ENCODE assay signal across 37 mouse cellular contexts in the genomic region with DNA sequence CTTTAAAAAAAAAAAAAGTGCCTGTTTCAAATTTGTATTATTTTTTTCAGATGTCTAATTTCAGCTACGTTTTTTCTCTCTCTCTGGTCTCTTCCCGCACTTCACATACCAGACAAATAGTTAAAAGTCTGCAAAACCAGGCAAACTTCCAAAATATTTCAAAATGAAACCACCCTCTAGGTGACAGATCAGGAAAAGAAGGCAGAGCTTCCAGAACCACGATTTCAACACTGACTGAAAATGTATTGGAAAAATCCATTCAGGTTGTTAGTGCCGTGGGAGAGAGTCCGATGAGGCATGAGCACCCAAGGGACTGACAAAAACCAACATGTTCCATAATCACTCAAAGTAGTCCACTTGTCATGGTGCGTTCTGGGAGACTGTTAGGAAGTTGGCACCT. TPM values are rescaled to one million over a fixed set of nuclear protein-coding genes. Genes with fewer than 3 reads are reported as not detected.
DNase-seq lines count a peak whose midpoint lies in the region; ATAC-seq and TF ChIP-seq lines count a peak whose summit lies in the region.
"Had no signal": no experiment of that assay in that cellular context is flagged by ENCODE, and none has a peak within 500 bp of the region (broad histone marks: within the 10 kb centered on the region; RNA-seq: fewer than 3 reads in every experiment).

No protein-coding gene starts in this region.

- WGBS in midbrain, embryonic 13.5 days = 67% methylated on average over 6 of the region's 6 CpGs
- WGBS in midbrain, embryonic 11.5 days = 76% methylated on average over 6 of the region's 6 CpGs

- H3K9me3 ChIP-seq in midbrain, embryonic 13.5 days = no peaks in the 10 kb centered on the region
- no peaks in the 10 kb centered on the region for H3K9me3 ChIP-seq in midbrain, embryonic 11.5 days (ENCODE audit: control insufficient read depth, low read length)
- no peaks in the 10 kb centered on the region for H3K9me3 ChIP-seq in CH12.LX (replicated peaks; ENCODE audit: low read length)
- H3K9me3 ChIP-seq: forebrain, embryonic 13.5 days; G1E; heart, embryonic 10.5 days; heart, embryonic 15.5 days; hindbrain, embryonic 13.5 days; liver, embryonic 13.5 days; neural tube, embryonic 15.5 days had no signal

- H3K36me3 ChIP-seq in midbrain, embryonic 13.5 days = no peaks in the 10 kb centered on the region
- no peaks in the 10 kb centered on the region for H3K36me3 ChIP-seq in midbrain, embryonic 11.5 days (ENCODE audit: control insufficient read depth, insufficient read depth, low read length)
- H3K36me3 ChIP-seq in CH12.LX (replicated peaks in 1 of 2; ENCODE audit: control insufficient read depth in 1 of 2, insufficient read depth in 1 of 2, low read length in 1 of 2) = no peaks in the 10 kb centered on the region
- H3K36me3 ChIP-seq: G1E; heart, embryonic 10.5 days; heart, embryonic 15.5 days; hindbrain, embryonic 13.5 days; liver, embryonic 13.5 days; neural tube, embryonic 15.5 days had no signal

- H3K79me2 ChIP-seq in CH12.LX (replicated peaks; ENCODE audit: control insufficient read depth, extremely low read depth, insufficient read depth, poor library complexity, severe bottlenecking) = no peaks in the 10 kb centered on the region

- no peak for ATAC-seq in midbrain, embryonic 13.5 days
- ATAC-seq in midbrain, embryonic 11.5 days (ENCODE audit: low FRiP score) = no peak
- ATAC-seq: forebrain, embryonic 13.5 days; intestine, embryonic 16.5 days; Patski had no signal

- dilution Hi-C loops in CH12.LX (cut with MboI; ENCODE audit: extremely low pct_ligation_motif_present, extremely low pct_unique_long_range_greater_than_20kb, low sequenced_read_pairs) = no loop called here

- no peak overlapping the region for H3K4me2 ChIP-seq in midbrain, embryonic 13.5 days (replicated peaks)
- no peak overlapping the region for H3K4me2 ChIP-seq in midbrain, embryonic 11.5 days
- peak overlapping the region; percentile 45; the same call in 1 of the 2 replicates for H3K4me2 ChIP-seq in CH12.LX (ENCODE audit: insufficient read depth, low read depth, poor library complexity, severe bottlenecking)
- H3K4me2 ChIP-seq: forebrain, embryonic 13.5 days; heart, embryonic 15.5 days; hindbrain, embryonic 13.5 days; liver, embryonic 13.5 days; neural tube, embryonic 15.5 days had no signal

- TF ChIP-seq POLR2A in CH12.LX (IDR thresholded peaks at IDR 0.05; ENCODE audit: low read depth, low read length) = no peak
- no peak for TF ChIP-seq POLR2A in embryonic fibroblast, embryonic 13.5 days (IDR thresholded peaks at IDR 0.05; ENCODE audit: low read depth, low read length)

- no peak for DNase-seq in midbrain, embryonic 11.5 days (ENCODE audit: low spot score, missing footprints)
- DNase-seq in CH12.LX (ENCODE audit: extremely low read depth) = no peak
- no peak for DNase-seq in cerebellum, adult 11-12 months
- no peak for DNase-seq in cerebellum, postnatal 25 days
- no peak for DNase-seq in frontal cortex, postnatal 25 days (ENCODE audit: low spot score in 2 of 2)
- DNase-seq: adrenal gland, postnatal 14 days; cerebellum, adult 11 months; cerebellum, postnatal 10 days; gastrocnemius, postnatal 14 days; heart, postnatal 4 days; kidney, adult 8-10 months; kidney, postnatal 4 days; layer of hippocampus, postnatal 36 days; left cerebral cortex, postnatal 4 days; liver, embryonic 13.5 days; lung, adult 18-20 months; lung, postnatal 10 days; retina, postnatal 1 day; right cerebral cortex, postnatal 14 days; thymus, postnatal 4 days had no signal

- H3K4me3 ChIP-seq in midbrain, embryonic 13.5 days (replicated peaks) = no peak overlapping the region
- no peak overlapping the region for H3K4me3 ChIP-seq in midbrain, embryonic 11.5 days (ENCODE audit: low read depth, low read length)
- H3K4me3 ChIP-seq in CH12.LX (replicated peaks in 1 of 3; ENCODE audit: low read depth in 2 of 3, low read length in 2 of 3, poor library complexity in 1 of 3) = no peak overlapping the region
- no peak overlapping the region for H3K4me3 ChIP-seq in embryonic fibroblast, embryonic 13.5 days (ENCODE audit: insufficient read depth, low read length)
- H3K4me3 ChIP-seq: erythroblast, embryonic 14.5 days; forebrain, embryonic 13.5 days; heart, embryonic 10.5 days; heart, embryonic 15.5 days; hindbrain, embryonic 13.5 days; liver, embryonic 13.5 days; neural tube, embryonic 15.5 days had no signal

- no peak for TF ChIP-seq CTCF in CH12.LX (conservative IDR thresholded peaks at IDR 0.05 in 1 of 2, IDR thresholded peaks at IDR 0.05 in 1 of 2; ENCODE audit: low read depth in 2 of 2, low read length in 2 of 2)
- TF ChIP-seq CTCF in embryonic fibroblast, embryonic 13.5 days (IDR thresholded peaks at IDR 0.05; ENCODE audit: borderline replicate concordance, insufficient read depth, low read length) = no peak

- in situ Hi-C loops in CH12.LX (cut with MboI; ENCODE audit: low pct_ligation_motif_present, low pct_unique_long_range_greater_than_20kb, low sequenced_read_pairs) = loop anchor here (25.0 kb wide), 2 partner anchors 260 to 335 kb away; no protein-coding TSS in a partner anchor

- TF ChIP-seq RAD21 in CH12.LX (IDR thresholded peaks at IDR 0.05; ENCODE audit: low read depth, low read length) = no peak

- no peak for TF ChIP-seq EP300 in CH12.LX (IDR thresholded peaks at IDR 0.05; ENCODE audit: low read length)

- H3K9ac ChIP-seq in midbrain, embryonic 13.5 days (replicated peaks) = no peak overlapping the region
- no peak overlapping the region for H3K9ac ChIP-seq in midbrain, embryonic 11.5 days (ENCODE audit: low read length)
- H3K9ac ChIP-seq in CH12.LX (ENCODE audit: insufficient read depth, low read depth) = no peak overlapping the region
- H3K9ac ChIP-seq: forebrain, embryonic 13.5 days; heart, embryonic 15.5 days; hindbrain, embryonic 13.5 days; liver, embryonic 13.5 days; neural tube, embryonic 15.5 days had no signal

- H3K4me1 ChIP-seq in midbrain, embryonic 13.5 days (replicated peaks) = peaks cover 2% of the 10 kb centered on the region; the same call in 1 of the 2 replicates
- no peaks in the 10 kb centered on the region for H3K4me1 ChIP-seq in midbrain, embryonic 11.5 days (ENCODE audit: control insufficient read depth, insufficient read depth, low read length)
- peaks cover 10 to 11% of the 10 kb centered on the region in 2 experiments for H3K4me1 ChIP-seq in CH12.LX (ENCODE audit: control insufficient read depth in 1 of 2, insufficient read depth in 2 of 2)
- H3K4me1 ChIP-seq in embryonic fibroblast, embryonic 13.5 days (ENCODE audit: control insufficient read depth, insufficient read depth, low read length) = peaks cover 5% of the 10 kb centered on the region
- H3K4me1 ChIP-seq: heart, embryonic 10.5 days; heart, embryonic 15.5 days; liver, embryonic 13.5 days had no signal

- 0 out of 2 replicates have a peak overlapping the region, but pooled peaks have one; percentile 10 for H3K27ac ChIP-seq in midbrain, embryonic 13.5 days
- no peak overlapping the region for H3K27ac ChIP-seq in midbrain, embryonic 11.5 days (ENCODE audit: low read depth, low read length)
- no peak overlapping the region for H3K27ac ChIP-seq in CH12.LX (ENCODE audit: insufficient read depth, low read depth)
- peak overlapping the region; percentile 88 for H3K27ac ChIP-seq in embryonic fibroblast, embryonic 13.5 days (ENCODE audit: insufficient read depth, low read length)
- H3K27ac ChIP-seq: forebrain, embryonic 13.5 days; heart, embryonic 10.5 days; heart, embryonic 15.5 days; hindbrain, embryonic 13.5 days; kidney, postnatal 0 days; liver, embryonic 13.5 days; macrophage; neural tube, embryonic 15.5 days had no signal

- H3K27me3 ChIP-seq in midbrain, embryonic 13.5 days = peaks cover 2% of the 10 kb centered on the region
- peaks cover under 1% of the 10 kb centered on the region; the same call in 1 of the 2 replicates for H3K27me3 ChIP-seq in midbrain, embryonic 11.5 days (ENCODE audit: control insufficient read depth, insufficient read depth, low read length)
- no peaks in the 10 kb centered on the region for H3K27me3 ChIP-seq in CH12.LX (replicated peaks)
- H3K27me3 ChIP-seq: Patski had no signal

TF ChIP-seq in CH12.LX, 34 proteins besides CTCF, POLR2A, EP300 and RAD21:
- TF ChIP-seq SIN3A (IDR thresholded peaks at IDR 0.05; ENCODE audit: low read length) (no peak), POLR2AphosphoS2 (IDR thresholded peaks at IDR 0.05; ENCODE audit: low read depth, low read length) (no peak), KAT2A (IDR thresholded peaks at IDR 0.05; ENCODE audit: insufficient replicate concordance, low read length) (no peak), MAZ (IDR thresholded peaks at IDR 0.05; ENCODE audit: low read depth, low read length) (no peak), RCOR1 (conservative IDR thresholded peaks at IDR 0.05; ENCODE audit: low read depth, low read length) (no peak), CHD2 (IDR thresholded peaks at IDR 0.05; ENCODE audit: low read length) (no peak)

RNA-seq across cellular contexts. Expression of a gene that starts 21.5 kb away (rescaled TPM):
- polyA plus RNA-seq in midbrain, embryonic 13.5 days (2015; fragmentation: Nextera tagmentation; extraction: Ambion mirVana) = 132 and 143 TPM in 2 replicates
- polyA plus RNA-seq in midbrain, embryonic 11.5 days (2014; fragmentation: Nextera tagmentation; extraction: Ambion mirVana) = 43.4 and 48.9 TPM in 2 replicates
- total RNA-seq in CH12.LX (2012; rRNA removed) (0.21 TPM in 2 replicates), CH12.LX (2014; rRNA removed) (0.09 and 0.16 TPM in 2 replicates)
- 0.23 and 0.34 TPM in 2 replicates for polyA plus RNA-seq in CH12.LX (2012; ENCODE audit: insufficient read length, low read depth)
- 11.6 and 18.7 TPM in 2 replicates for polyA plus RNA-seq in embryonic fibroblast, embryonic 13.5 days (2011; ENCODE audit: insufficient read length, low read depth, missing spikeins)
- total RNA-seq: gastrocnemius, postnatal 14 days; granulocyte monocyte progenitor cell, adult 5-6 weeks; heart, postnatal 4 days; megakaryocyte-erythroid progenitor cell, adult 5-6 weeks had no signal
- polyA plus RNA-seq: erythroblast, embryonic 14.5 days; kidney, postnatal 0 days; macrophage; small intestine, adult 2 months; thymus, postnatal 0 days had no signal

RNA-seq across cellular contexts. Expression of a gene that starts 29.8 kb away (rescaled TPM):
- polyA plus RNA-seq in midbrain, embryonic 13.5 days (2015; fragmentation: Nextera tagmentation; extraction: Ambion mirVana) = 50.8 and 53.7 TPM in 2 replicates
- 57.0 and 63.0 TPM in 2 replicates for polyA plus RNA-seq in midbrain, embryonic 11.5 days (2014; fragmentation: Nextera tagmentation; extraction: Ambion mirVana)
- total RNA-seq in CH12.LX (2012; rRNA removed) (17.2 and 17.5 TPM in 2 replicates), CH12.LX (2014; rRNA removed) (35.0 and 39.8 TPM in 2 replicates)
- 17.8 and 20.0 TPM in 2 replicates for polyA plus RNA-seq in CH12.LX (2012; ENCODE audit: insufficient read length, low read depth)
- polyA plus RNA-seq in embryonic fibroblast, embryonic 13.5 days (2011; ENCODE audit: insufficient read length, low read depth, missing spikeins) = 10.9 and 12.2 TPM in 2 replicates

Comparison
In these comparisons a context has a peak if more than half of its experiments do, and no peak if none do; other contexts are left out.
1. H3K27ac ChIP-seq: peak in midbrain, embryonic 13.5 days (single experiment) and embryonic fibroblast, embryonic 13.5 days (single experiment); none in midbrain, embryonic 11.5 days (single experiment) and CH12.LX (single experiment).